Mouse (Mus musculus) spleen, adult 18-20 months (tissue): ENCODE data around the gene Scg5.
A peak's percentile ranks its signal among the peaks of the same experiment; 100 is the strongest.

Experiments used
- DNase-seq, 2 experiments: peaks; one replicate each; pipeline ENCODE4 v3.0.0; 2022; ENCODE audit warnings: mixed read lengths in 2 of 2

Gene Scg5

GRCm38 (mm10) chr2:113828943-113829882, at the start of gene Scg5:
TSS of gene Scg5 (minus strand) at chr2:113829121.
- no peak for DNase-seq

- no peak for DNase-seq
Observed at GRCm38 (mm10) chr2:113870115-113870514, 41.2 kb upstream of the Scg5 start.

GRCm38 (mm10) chr2:113868404-113868803, 39.5 kb upstream of the Scg5 start:
- no peak for DNase-seq

- DNase-seq, result no peak
Observed at GRCm38 (mm10) chr2:113866155-113866554, 37.2 kb upstream of the Scg5 start.

GRCm38 (mm10) chr2:113849141-113849540, 20.2 kb upstream of the Scg5 start:
- no peak for DNase-seq

GRCm38 (mm10) chr2:113848245-113849121, 19.6 kb upstream of the Scg5 start, which contains the start of gene Arhgap11a:
TSS of gene Arhgap11a (minus strand) at chr2:113848661.
- peak; percentile 78 to 90 for DNase-seq

GRCm38 (mm10) chr2:113847678-113848244, 18.8 kb upstream of the Scg5 start:
- peak in 1 of 2 experiments; percentile 27 for DNase-seq

- DNase-seq, result no peak
Observed at GRCm38 (mm10) chr2:113845081-113845480, 16.2 kb upstream of the Scg5 start.

- DNase-seq, result no peak
Observed at GRCm38 (mm10) chr2:113841656-113842437, 12.9 kb upstream of the Scg5 start.

GRCm38 (mm10) chr2:113839488-113839887, 10.6 kb upstream of the Scg5 start:
- no peak for DNase-seq

GRCm38 (mm10) chr2:113835219-113835618, 6.3 kb upstream of the Scg5 start:
- no peak for DNase-seq

GRCm38 (mm10) chr2:113828086-113828942, 607 bp downstream of the Scg5 start:
- DNase-seq, result no peak

- DNase-seq, result no peak
Observed at GRCm38 (mm10) chr2:113823909-113824308, 5.0 kb downstream of the Scg5 start.

GRCm38 (mm10) chr2:113822367-113822766, 6.6 kb downstream of the Scg5 start:
- no peak for DNase-seq

GRCm38 (mm10) chr2:113821176-113821734, 7.7 kb downstream of the Scg5 start:
- DNase-seq, result no peak

- no peak for DNase-seq
Observed at GRCm38 (mm10) chr2:113820117-113820516, 8.8 kb downstream of the Scg5 start.

- DNase-seq, result no peak
Observed at GRCm38 (mm10) chr2:113817681-113818606, 11.0 kb downstream of the Scg5 start.

GRCm38 (mm10) chr2:113807640-113808039, 21.3 kb downstream of the Scg5 start:
- peak in 1 of 2 experiments; percentile 52 for DNase-seq

GRCm38 (mm10) chr2:113806851-113807577, 21.9 kb downstream of the Scg5 start:
- DNase-seq, result no peak
